Mouse (Mus musculus): ENCODE results near the gene 6030498E09Rik. TPM values are rescaled to one million over a fixed set of nuclear protein-coding genes. Genes with fewer than 3 reads are reported as not detected.

6030498E09Rik gene
- polyA plus RNA-seq (2014; fragmentation: Nextera tagmentation; extraction: Ambion mirVana): not detected in 2 replicates

- Histone ChIP-seq H3K27me3 (ENCODE audit: insufficient read depth, low read length) (no peaks in the 10 kb centered on the region), H3K4me1 (ENCODE audit: insufficient read depth) (no peaks in the 10 kb centered on the region)
- 45% methylated on average over 9 of the region's 9 CpGs for WGBS
Observed at GRCm38 (mm10) chrX:38772478-38772877, at the start of gene 6030498E09Rik. Gene 6030498E09Rik (plus strand): TSS chrX:38772671.

GRCm38 (mm10) chrX:38730081-38730480, 42.4 kb upstream of the 6030498E09Rik start:
- TF ChIP-seq CTCF (IDR thresholded peaks at IDR 0.05; ENCODE audit: low read depth): no peak
- 50% methylated on average over 5 of the region's 5 CpGs for WGBS
- Histone ChIP-seq H3K4me2 (no peak overlapping the region), H3K27me3 (ENCODE audit: insufficient read depth, low read length) (no peaks in the 10 kb centered on the region), H3K9me3 (ENCODE audit: low read depth, low read length) (no peaks in the 10 kb centered on the region), H3K36me3 (ENCODE audit: insufficient read depth) (no peaks in the 10 kb centered on the region), H3K4me3 (ENCODE audit: low read depth, low read length) (no peak overlapping the region), H3K27ac (ENCODE audit: low read depth) (no peak overlapping the region), H3K9ac (no peak overlapping the region), H3K4me1 (ENCODE audit: insufficient read depth) (no peaks in the 10 kb centered on the region)
- DNase-seq (no peak), ATAC-seq (ENCODE audit: insufficient read depth) (no peak)

More at GRCm38 (mm10) chrX:38772478-38772877, at the start of gene 6030498E09Rik:
- no peaks in the 10 kb centered on the region for H3K36me3 ChIP-seq (ENCODE audit: insufficient read depth)
- no peak for TF ChIP-seq CTCF (IDR thresholded peaks at IDR 0.05; ENCODE audit: low read depth)
- no peak within 1 kb of the TSS for H3K4me3 ChIP-seq (ENCODE audit: low read depth, low read length)
- DNase-seq (peak; percentile 0), ATAC-seq (ENCODE audit: insufficient read depth) (no peak)
- no peaks in the 10 kb centered on the region for H3K9me3 ChIP-seq (ENCODE audit: low read depth, low read length)
- no peak within 1 kb of the TSS for H3K4me2 ChIP-seq
- H3K27ac ChIP-seq (ENCODE audit: low read depth): no peak within 1 kb of the TSS
- no peak within 1 kb of the TSS for H3K9ac ChIP-seq

GRCm38 (mm10) chrX:38730639-38731038, 41.8 kb upstream of the 6030498E09Rik start:
- 43% methylated on average over 2 of the region's 2 CpGs for WGBS
- TF ChIP-seq CTCF (IDR thresholded peaks at IDR 0.05; ENCODE audit: low read depth): no peak

GRCm38 (mm10) chrX:38733683-38734082, 38.8 kb upstream of the 6030498E09Rik start:
- Histone ChIP-seq H3K4me2 (no peak overlapping the region), H3K9ac (no peak overlapping the region), H3K27ac (ENCODE audit: low read depth) (no peak overlapping the region), H3K4me3 (ENCODE audit: low read depth, low read length) (no peak overlapping the region), H3K36me3 (ENCODE audit: insufficient read depth) (no peaks in the 10 kb centered on the region), H3K27me3 (ENCODE audit: insufficient read depth, low read length) (no peaks in the 10 kb centered on the region), H3K9me3 (ENCODE audit: low read depth, low read length) (no peaks in the 10 kb centered on the region), H3K4me1 (ENCODE audit: insufficient read depth) (no peaks in the 10 kb centered on the region)
- 89% methylated on average over 5 of the region's 5 CpGs for WGBS
- ATAC-seq (ENCODE audit: insufficient read depth) (no peak), DNase-seq (no peak)
- no peak for TF ChIP-seq CTCF (IDR thresholded peaks at IDR 0.05; ENCODE audit: low read depth)

More at GRCm38 (mm10) chrX:38730639-38731038, 41.8 kb upstream of the 6030498E09Rik start:
- Histone ChIP-seq H3K36me3 (ENCODE audit: insufficient read depth) (no peaks in the 10 kb centered on the region), H3K27me3 (ENCODE audit: insufficient read depth, low read length) (no peaks in the 10 kb centered on the region), H3K4me3 (ENCODE audit: low read depth, low read length) (no peak overlapping the region), H3K4me2 (no peak overlapping the region), H3K9ac (no peak overlapping the region), H3K9me3 (ENCODE audit: low read depth, low read length) (no peaks in the 10 kb centered on the region), H3K4me1 (ENCODE audit: insufficient read depth) (no peaks in the 10 kb centered on the region), H3K27ac (ENCODE audit: low read depth) (no peak overlapping the region)
- peak; percentile 0 for DNase-seq
- no peak for ATAC-seq (ENCODE audit: insufficient read depth)

GRCm38 (mm10) chrX:38734916-38735880, 37.3 kb upstream of the 6030498E09Rik start:
- Histone ChIP-seq H3K9ac (no peak overlapping the region), H3K4me2 (no peak overlapping the region), H3K4me3 (ENCODE audit: low read depth, low read length) (no peak overlapping the region), H3K27me3 (ENCODE audit: insufficient read depth, low read length) (no peaks in the 10 kb centered on the region), H3K27ac (ENCODE audit: low read depth) (no peak overlapping the region), H3K36me3 (ENCODE audit: insufficient read depth) (no peaks in the 10 kb centered on the region), H3K4me1 (ENCODE audit: insufficient read depth) (no peaks in the 10 kb centered on the region), H3K9me3 (ENCODE audit: low read depth, low read length) (no peaks in the 10 kb centered on the region)
- 36% methylated on average over 13 of the region's 13 CpGs for WGBS
- ATAC-seq (ENCODE audit: insufficient read depth) (no peak; the same call in 1 of the 2 replicates), DNase-seq (peak; percentile 11)
- TF ChIP-seq CTCF (IDR thresholded peaks at IDR 0.05; ENCODE audit: low read depth): no peak

- DNase-seq (peak; percentile 1), ATAC-seq (ENCODE audit: insufficient read depth) (no peak)
- Histone ChIP-seq H3K4me1 (ENCODE audit: insufficient read depth) (no peaks in the 10 kb centered on the region), H3K4me2 (no peak overlapping the region), H3K4me3 (ENCODE audit: low read depth, low read length) (no peak overlapping the region), H3K36me3 (ENCODE audit: insufficient read depth) (no peaks in the 10 kb centered on the region), H3K9me3 (ENCODE audit: low read depth, low read length) (no peaks in the 10 kb centered on the region), H3K27me3 (ENCODE audit: insufficient read depth, low read length) (no peaks in the 10 kb centered on the region), H3K9ac (no peak overlapping the region), H3K27ac (ENCODE audit: low read depth) (no peak overlapping the region)
- TF ChIP-seq CTCF (IDR thresholded peaks at IDR 0.05; ENCODE audit: low read depth): no peak
- WGBS: 72% methylated on average over 2 of the region's 2 CpGs
Observed at GRCm38 (mm10) chrX:38771453-38771852, 1.0 kb upstream of the 6030498E09Rik start.

- TF ChIP-seq CTCF (IDR thresholded peaks at IDR 0.05; ENCODE audit: low read depth): peak; percentile 37
- no peaks in the 10 kb centered on the region for H3K4me1 ChIP-seq (ENCODE audit: insufficient read depth)
- no peak overlapping the region for H3K4me2 ChIP-seq
Observed at GRCm38 (mm10) chrX:38771886-38772285, 585 bp upstream of the 6030498E09Rik start.

More at GRCm38 (mm10) chrX:38771886-38772285, 585 bp upstream of the 6030498E09Rik start:
- Histone ChIP-seq H3K9me3 (ENCODE audit: low read depth, low read length) (no peaks in the 10 kb centered on the region), H3K9ac (no peak overlapping the region), H3K27me3 (ENCODE audit: insufficient read depth, low read length) (no peaks in the 10 kb centered on the region), H3K27ac (ENCODE audit: low read depth) (no peak overlapping the region), H3K4me3 (ENCODE audit: low read depth, low read length) (no peak overlapping the region), H3K36me3 (ENCODE audit: insufficient read depth) (no peaks in the 10 kb centered on the region)
- DNase-seq (peak; percentile 52), ATAC-seq (ENCODE audit: insufficient read depth) (no peak)
- WGBS: 28% methylated on average over 3 of the region's 3 CpGs
